Mouse (Mus musculus) left cerebral cortex, adult 18-20 months (tissue): ENCODE measurements around the gene Ccdc8. TPM values are rescaled to one million over a fixed set of nuclear protein-coding genes. Genes with fewer than 3 reads are reported as not detected.

ENCODE experiments used
- DNase-seq, 2 experiments: peaks; one replicate each; pipeline ENCODE4 v3.0.0; 2021 to 2022; ENCODE audit warnings: low spot score in 2 of 2, mixed read lengths in 1 of 2
- total RNA-seq, 2 experiments: library from RNA; stranded (reverse); gene quantifications; 2 replicates each; pipeline ENCODE4 v1.2.3; 2021

Gene Ccdc8
- total RNA-seq, 2 experiments from 2014 or later: 2.1 to 2.6 TPM

DNA sequence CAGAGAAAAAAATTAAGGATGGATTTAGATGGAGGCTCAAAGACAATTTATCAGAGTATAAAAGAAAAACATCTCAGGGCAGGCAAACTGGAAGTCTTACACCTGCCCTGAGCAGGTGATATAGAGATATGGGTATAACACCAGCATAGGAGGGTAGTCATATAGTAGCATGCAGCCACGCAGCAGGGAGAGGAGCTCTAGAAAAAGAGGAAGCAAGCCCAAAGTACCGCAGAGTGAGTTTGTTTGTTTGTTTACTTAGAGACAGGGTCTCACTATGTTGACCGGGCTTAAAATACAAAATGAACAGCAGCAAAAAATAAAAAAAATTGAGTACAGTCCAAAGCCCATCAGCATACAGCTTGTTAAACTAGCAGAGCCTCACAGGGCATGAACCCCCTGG lies 21.3 kb upstream of the Ccdc8 start:
- DNase-seq: no peak

DNA sequence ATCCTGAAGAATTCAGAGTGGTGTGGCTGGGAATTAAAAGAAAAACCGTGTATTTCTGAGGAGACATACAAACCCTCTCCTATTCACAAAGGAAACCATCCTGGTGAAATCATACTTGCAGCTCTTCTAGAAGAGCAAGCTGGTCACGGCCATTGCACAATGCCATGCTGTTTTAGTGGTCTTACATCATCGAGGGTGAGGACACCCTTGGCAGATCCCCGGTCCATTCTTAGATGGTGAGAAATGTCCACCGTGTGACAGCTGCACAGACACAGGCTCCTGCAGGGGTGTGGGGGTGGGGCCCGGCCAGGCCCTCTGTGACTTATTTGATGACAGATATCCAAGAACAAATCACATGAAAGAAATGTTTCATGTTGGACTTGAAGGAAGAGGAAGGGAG lies 18.5 kb upstream of the Ccdc8 start:
- no peak for DNase-seq

GRCm38 (mm10) chr7:16976298-16976697 lies 16.2 kb upstream of the Ccdc8 start:
- no peak for DNase-seq

DNA sequence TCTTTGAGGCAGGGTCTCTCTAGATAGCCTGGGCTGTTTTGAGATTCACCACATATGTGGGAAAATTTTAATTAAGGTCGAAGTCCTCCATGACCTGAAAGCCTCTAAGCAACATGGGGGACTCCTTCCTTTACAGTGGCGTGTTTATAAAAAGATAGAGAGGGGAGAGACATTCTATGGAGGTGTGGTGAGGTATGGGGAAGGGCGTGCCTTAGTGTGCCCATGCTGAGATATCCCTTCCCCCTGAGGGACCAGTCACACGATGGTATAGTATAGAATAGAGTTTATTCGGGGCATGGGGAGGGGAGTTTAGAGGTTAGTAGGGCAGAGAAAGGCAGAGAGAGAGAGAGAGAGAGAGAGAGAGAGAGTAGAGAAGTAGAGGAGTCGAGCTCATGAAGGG lies 14.3 kb upstream of the Ccdc8 start:
- DNase-seq: no peak

GRCm38 (mm10) chr7:16978593-16978992 lies 13.9 kb upstream of the Ccdc8 start:
- DNase-seq: no peak

DNA sequence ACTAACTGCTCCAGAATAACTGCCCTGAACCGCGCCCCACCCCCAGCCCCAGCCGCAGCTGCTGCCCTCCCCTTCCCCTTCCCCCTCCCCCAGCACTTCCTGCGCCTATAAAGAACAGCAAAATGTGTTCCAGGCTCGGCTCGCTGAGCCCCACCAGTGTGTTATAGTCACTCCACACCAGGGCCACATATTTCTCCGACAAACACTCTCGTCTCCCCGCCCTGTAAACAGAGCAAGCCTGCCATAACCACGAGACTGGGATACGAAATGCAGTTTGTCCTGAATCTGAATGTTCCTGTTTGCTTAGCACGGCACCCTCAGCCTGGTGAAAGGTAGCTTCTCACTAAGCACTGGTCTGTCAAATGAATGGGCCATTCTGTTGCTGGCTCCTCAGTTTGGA lies 12.2 kb upstream of the Ccdc8 start:
- DNase-seq: peak in 1 of 2 experiments; percentile 41

- peak; percentile 89 to 92 for DNase-seq
Measured at GRCm38 (mm10) chr7:16982859-16983568, 9.5 kb upstream of the Ccdc8 start, which contains the start of gene Gm42372. Gene Gm42372, plus strand, starts transcription at chr7:16983086.

- no peak for DNase-seq
Measured at GRCm38 (mm10) chr7:16987541-16988149, 4.9 kb upstream of the Ccdc8 start.

DNA sequence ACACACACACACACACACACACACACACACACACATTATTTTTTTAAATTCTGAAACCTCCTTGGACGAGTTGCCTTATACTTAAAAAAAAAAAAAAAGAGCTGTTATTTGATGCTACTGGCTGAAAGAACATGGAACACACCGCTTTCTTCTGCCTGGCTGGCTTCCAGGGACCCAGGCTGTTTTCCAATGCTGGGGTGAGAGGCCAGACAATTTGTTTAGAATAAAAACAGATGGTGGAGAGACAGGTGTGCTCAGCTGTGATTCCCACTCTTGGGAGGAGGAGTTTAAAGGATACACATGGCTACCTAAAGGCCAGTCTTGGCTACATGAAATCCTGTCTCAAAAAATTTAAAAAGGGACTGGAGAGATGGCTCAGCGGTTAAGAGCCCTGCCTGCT lies 4.1 kb upstream of the Ccdc8 start:
- DNase-seq: no peak

GRCm38 (mm10) chr7:16990006-16990744 lies 2.3 kb upstream of the Ccdc8 start:
- DNase-seq: no peak

DNA sequence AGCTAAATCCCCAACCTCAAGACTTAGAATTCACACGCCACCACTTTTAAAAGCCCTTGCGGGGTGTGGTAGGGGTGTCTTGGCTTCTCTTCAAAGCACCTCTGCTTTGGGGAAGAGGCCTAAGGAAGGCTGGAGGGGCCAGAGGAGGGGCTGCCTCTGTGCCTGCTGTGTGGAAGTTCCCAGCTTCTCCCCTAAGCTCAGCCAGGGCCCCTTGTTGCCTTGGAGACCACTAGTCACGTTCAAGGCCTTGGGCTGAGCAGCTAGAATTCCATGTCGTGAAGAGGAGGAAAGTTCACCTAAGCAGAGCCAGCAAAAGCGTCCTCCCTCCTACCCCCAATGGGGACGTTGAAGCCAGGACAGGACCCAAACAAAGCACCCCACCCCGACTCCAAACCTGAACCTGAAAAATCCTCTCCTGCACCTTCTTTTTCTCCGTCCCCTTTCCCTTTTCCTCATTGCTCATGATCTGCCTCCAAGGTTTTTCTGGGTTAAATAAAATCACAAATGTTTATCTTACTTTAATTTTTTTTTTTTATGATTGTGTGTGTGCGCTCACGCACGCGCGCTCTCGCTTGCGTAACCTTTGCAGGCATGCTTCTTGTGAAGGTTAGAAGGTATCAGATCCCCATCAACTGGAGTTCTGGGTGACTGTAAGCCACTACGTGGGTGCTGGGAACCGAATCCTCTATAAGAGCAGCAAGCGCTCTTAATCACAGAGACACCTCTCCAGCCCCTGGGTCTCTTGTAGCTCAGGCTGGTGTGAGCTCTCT lies 642 bp upstream of the Ccdc8 start:
- no peak for DNase-seq

DNA sequence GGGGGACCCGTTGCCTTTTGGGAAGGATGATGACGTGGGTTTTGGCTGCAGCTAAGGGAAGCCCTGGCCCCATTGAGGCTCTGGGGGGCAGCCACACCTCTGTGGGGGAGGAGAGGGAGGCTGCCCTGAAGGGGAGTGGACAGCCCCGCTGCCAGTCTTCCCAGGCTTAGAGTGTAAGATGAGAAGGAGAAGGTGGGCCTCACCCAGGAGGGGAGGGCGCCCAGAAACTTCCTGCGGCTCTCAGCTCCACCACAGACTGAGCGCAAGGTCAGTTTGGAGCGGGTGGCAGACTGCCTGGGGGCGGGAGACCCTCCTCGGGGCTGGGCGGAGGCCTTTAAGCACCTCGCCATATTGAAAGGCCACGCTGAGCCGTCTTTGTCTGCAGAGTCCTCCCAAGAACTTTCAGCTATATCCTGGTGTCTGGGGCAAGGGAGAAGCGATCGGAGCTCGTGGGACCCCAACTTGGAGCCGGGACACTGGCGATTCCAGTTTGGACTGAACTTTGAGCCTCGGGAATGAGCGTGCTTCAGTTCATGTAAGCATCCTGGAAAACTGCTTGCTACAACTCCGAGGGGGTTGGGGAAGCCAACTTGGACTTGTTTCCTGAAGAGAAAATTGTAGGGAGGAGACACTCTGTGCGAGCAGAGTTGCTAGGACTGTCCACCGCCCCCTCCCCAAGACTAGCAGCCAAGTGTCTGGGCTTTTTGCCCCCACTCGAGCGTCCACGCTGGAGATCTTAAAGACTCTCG lies 1.3 kb downstream of the Ccdc8 start:
- no peak for DNase-seq

GRCm38 (mm10) chr7:16994400-16994799 lies 1.9 kb downstream of the Ccdc8 start:
- DNase-seq: no peak

- no peak for DNase-seq
Measured at GRCm38 (mm10) chr7:16995345-16995744, 2.8 kb downstream of the Ccdc8 start.

DNA sequence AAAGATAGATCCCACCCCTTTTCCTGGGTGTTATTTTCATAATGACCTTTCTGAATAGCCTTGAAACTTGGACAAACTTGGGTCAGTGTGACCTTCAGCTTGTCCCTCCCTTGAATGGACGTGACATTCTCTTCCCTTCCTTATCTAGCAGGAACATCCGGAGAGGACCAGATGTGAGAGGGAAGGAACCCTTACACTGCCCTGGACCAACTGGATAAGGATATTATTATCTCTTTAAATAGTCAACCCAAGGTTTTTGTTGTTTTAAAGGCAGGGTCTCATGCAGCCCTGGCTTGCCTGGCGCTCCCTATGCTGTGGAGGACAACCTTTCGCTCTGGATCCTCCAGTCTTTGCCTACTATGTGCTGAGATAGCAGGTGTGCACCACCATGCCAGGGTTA lies 6.7 kb downstream of the Ccdc8 start:
- no peak for DNase-seq

- DNase-seq: peak; percentile 88 to 92
Measured at GRCm38 (mm10) chr7:16999650-17000049, 7.1 kb downstream of the Ccdc8 start.

- DNase-seq: peak; percentile 85 to 88
Measured at GRCm38 (mm10) chr7:17002375-17003195, 10.1 kb downstream of the Ccdc8 start.

DNA sequence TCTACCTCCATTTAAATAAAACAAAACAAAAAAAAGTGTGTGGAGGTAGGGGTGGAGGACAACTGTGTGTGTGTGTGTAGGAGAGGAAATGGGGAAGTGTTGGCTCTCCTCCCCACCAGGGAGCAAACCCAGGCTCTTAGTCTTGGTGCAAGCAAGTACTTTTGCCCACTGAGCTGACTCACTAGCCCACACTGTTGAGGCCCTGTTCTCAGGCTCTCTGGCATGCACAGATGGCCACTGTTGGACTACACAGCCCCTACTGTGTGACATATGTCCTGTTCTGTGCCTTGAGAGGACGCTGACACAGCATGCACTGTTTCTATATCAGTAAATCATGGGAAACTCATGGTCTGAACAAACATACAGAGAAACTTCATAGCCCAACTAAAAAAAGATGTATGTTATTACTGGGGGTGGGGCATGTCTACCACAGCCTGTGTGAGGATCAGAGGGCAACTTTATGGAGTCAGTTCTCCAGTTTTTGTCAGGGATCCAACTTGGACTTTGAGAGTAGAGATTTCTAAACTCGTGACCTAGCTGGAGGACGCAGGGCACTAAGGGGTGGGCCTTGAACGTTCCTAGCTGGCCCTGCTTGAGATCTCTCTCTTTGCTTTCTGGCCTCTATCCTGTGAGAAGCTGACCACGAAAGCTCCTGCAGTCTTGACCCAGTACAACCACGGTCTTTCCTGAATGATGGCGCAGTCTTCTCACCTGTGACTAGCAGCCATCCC lies 10.9 kb downstream of the Ccdc8 start:
- no peak for DNase-seq

GRCm38 (mm10) chr7:17004716-17005115 lies 12.2 kb downstream of the Ccdc8 start:
- DNase-seq: no peak
